Mouse (Mus musculus): ENCODE measurements around the gene Mau2. TPM values are rescaled to one million over a fixed set of nuclear protein-coding genes. Genes with fewer than 3 reads are reported as not detected.
"Not testable (repeated sequence)": the region's sequence is repeated elsewhere in the genome, so short reads cannot be mapped to it uniquely, and the experiment has no call there.

Gene Mau2
- polyA plus RNA-seq, 1 experiment from 2014 or later = 22.7 TPM

GRCm38 (mm10) chr8:69996589-69997285, 45.8 kb downstream of the Mau2 start:
- ATAC-seq (ENCODE audit: low read depth) (no peak; the same call in 1 of the 2 replicates), DNase-seq (no peak)
- no peaks in the 10 kb centered on the region for H3K9me3 ChIP-seq (replicated peaks)
- no peaks in the 10 kb centered on the region for H3K27me3 ChIP-seq
- peak overlapping the region; percentile 83 for H3K9ac ChIP-seq
- peaks cover 16% of the 10 kb centered on the region for H3K36me3 ChIP-seq
- peak overlapping the region; percentile 93 for H3K27ac ChIP-seq
- peak overlapping the region; percentile 90 for H3K4me2 ChIP-seq
- H3K4me1 ChIP-seq (replicated peaks) = peaks cover 54% of the 10 kb centered on the region
- 5% methylated on average over 35 of the region's 35 CpGs for WGBS (ENCODE audit: insufficient replicate concordance)
- H3K4me3 ChIP-seq (replicated peaks) = peak overlapping the region; percentile 64

- WGBS (ENCODE audit: insufficient replicate concordance) = under 1% methylated on average over 76 of the region's 87 CpGs
- peak; percentile 100 for DNase-seq
Measured at GRCm38 (mm10) chr8:69995776-69996588, 46.6 kb downstream of the Mau2 start, which contains the start of gene Gatad2a. Gene Gatad2a (minus strand): TSS chr8:69996384.

DNA sequence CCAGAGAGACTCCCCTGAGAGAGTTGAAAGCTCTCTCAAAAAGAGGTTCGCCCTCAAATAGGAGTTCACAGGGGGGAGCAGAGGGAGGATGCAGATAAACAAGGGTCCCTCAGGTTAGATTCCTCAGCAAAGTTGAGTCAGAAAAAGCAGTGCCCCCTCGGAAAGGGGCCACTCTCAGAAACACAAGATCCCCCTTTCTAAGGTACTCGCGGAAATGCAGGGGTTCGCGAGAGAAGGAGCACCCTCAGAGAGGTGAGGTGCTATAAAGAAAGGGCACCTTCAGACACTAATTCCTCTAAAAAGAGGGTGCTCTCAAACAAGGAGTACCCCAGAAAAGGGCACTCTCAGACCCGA, 47.1 kb downstream of the Mau2 start:
- H3K4me3 ChIP-seq (replicated peaks) = peak overlapping the region; percentile 97
- H3K9ac ChIP-seq = peak overlapping the region; percentile 97
- peak overlapping the region; percentile 92 for H3K4me2 ChIP-seq
- H3K36me3 ChIP-seq = peaks cover 26% of the 10 kb centered on the region
- H3K9me3 ChIP-seq (replicated peaks) = no peaks in the 10 kb centered on the region
- under 1% methylated on average over 7 of the region's 7 CpGs for WGBS (ENCODE audit: insufficient replicate concordance)
- no peaks in the 10 kb centered on the region for H3K27me3 ChIP-seq
- peak overlapping the region; percentile 97 for H3K27ac ChIP-seq
- ATAC-seq (ENCODE audit: low read depth) (no peak), DNase-seq (no peak)
- H3K4me1 ChIP-seq (replicated peaks) = peaks cover 54% of the 10 kb centered on the region

More at GRCm38 (mm10) chr8:69995776-69996588, 46.6 kb downstream of the Mau2 start, which contains the start of gene Gatad2a:
- Histone ChIP-seq H3K9ac (peak within 1 kb of the TSS; percentile 97), H3K27me3 (no peaks in the 10 kb centered on the region), H3K27ac (peak within 1 kb of the TSS; percentile 97), H3K36me3 (peaks cover 21% of the 10 kb centered on the region), H3K4me2 (peak within 1 kb of the TSS; percentile 92), H3K9me3 (replicated peaks) (no peaks in the 10 kb centered on the region), H3K4me3 (replicated peaks) (peak within 1 kb of the TSS; percentile 97), H3K4me1 (replicated peaks) (peaks cover 54% of the 10 kb centered on the region)
- peak; percentile 95 for ATAC-seq (ENCODE audit: low read depth)

- Histone ChIP-seq H3K36me3 (peaks cover 26% of the 10 kb centered on the region), H3K4me1 (replicated peaks) (peaks cover 43% of the 10 kb centered on the region)
- not testable (repeated sequence) for DNase-seq; H3K27me3 ChIP-seq; H3K9ac ChIP-seq; H3K4me3 ChIP-seq (replicated peaks); H3K4me2 ChIP-seq; H3K9me3 ChIP-seq (replicated peaks); H3K27ac ChIP-seq; ATAC-seq (ENCODE audit: low read depth)
- WGBS (ENCODE audit: insufficient replicate concordance) = 83% methylated on average over 7 of the region's 7 CpGs
Measured at GRCm38 (mm10) chr8:69988936-69989335, 53.6 kb downstream of the Mau2 start.

GRCm38 (mm10) chr8:69987744-69988143, 54.8 kb downstream of the Mau2 start:
- Histone ChIP-seq H3K4me3 (replicated peaks) (no peak overlapping the region), H3K36me3 (peaks cover 18% of the 10 kb centered on the region), H3K27ac (no peak overlapping the region), H3K4me1 (replicated peaks) (peaks cover 31% of the 10 kb centered on the region), H3K9me3 (replicated peaks) (no peaks in the 10 kb centered on the region), H3K4me2 (no peak overlapping the region), H3K27me3 (no peaks in the 10 kb centered on the region), H3K9ac (no peak overlapping the region)
- no peak for ATAC-seq (ENCODE audit: low read depth)
- DNase-seq = no peak

GRCm38 (mm10) chr8:69984876-69985553, 57.5 kb downstream of the Mau2 start:
- ATAC-seq (ENCODE audit: low read depth) = no peak
- H3K9me3 ChIP-seq (replicated peaks) = no peaks in the 10 kb centered on the region
- WGBS (ENCODE audit: insufficient replicate concordance) = 68% methylated on average over 2 of the region's 2 CpGs
- no peak for DNase-seq
- H3K27me3 ChIP-seq = no peaks in the 10 kb centered on the region
- H3K4me3 ChIP-seq (replicated peaks) = no peak overlapping the region
- H3K9ac ChIP-seq = no peak overlapping the region
- no peaks in the 10 kb centered on the region for H3K36me3 ChIP-seq
- peaks cover 13% of the 10 kb centered on the region for H3K4me1 ChIP-seq (replicated peaks)
- no peak overlapping the region for H3K27ac ChIP-seq
- H3K4me2 ChIP-seq = no peak overlapping the region

- WGBS (ENCODE audit: insufficient replicate concordance) = 82% methylated on average over 4 of the region's 4 CpGs
- Histone ChIP-seq H3K9me3 (replicated peaks) (no peaks in the 10 kb centered on the region), H3K27me3 (no peaks in the 10 kb centered on the region), H3K9ac (no peak overlapping the region), H3K36me3 (no peaks in the 10 kb centered on the region), H3K4me1 (replicated peaks) (peaks cover 44% of the 10 kb centered on the region), H3K4me3 (replicated peaks) (no peak overlapping the region), H3K4me2 (no peak overlapping the region), H3K27ac (no peak overlapping the region)
- DNase-seq (no peak), ATAC-seq (ENCODE audit: low read depth) (no peak)
Measured at GRCm38 (mm10) chr8:69978456-69978855, 64.1 kb downstream of the Mau2 start.

GRCm38 (mm10) chr8:69974806-69975205, 67.7 kb downstream of the Mau2 start:
- no peaks in the 10 kb centered on the region for H3K36me3 ChIP-seq
- peak overlapping the region; percentile 96 for H3K27ac ChIP-seq
- H3K4me2 ChIP-seq = peak overlapping the region; percentile 98
- no peaks in the 10 kb centered on the region for H3K9me3 ChIP-seq (replicated peaks)
- 42% methylated on average over 5 of the region's 5 CpGs for whole genome bisulfite sequencing (ENCODE audit: insufficient replicate concordance)
- no peaks in the 10 kb centered on the region for H3K27me3 ChIP-seq
- H3K9ac ChIP-seq = peak overlapping the region; percentile 79
- H3K4me1 ChIP-seq (replicated peaks) = peaks cover 75% of the 10 kb centered on the region
- peak overlapping the region; percentile 95 for H3K4me3 ChIP-seq (replicated peaks)
- DNase-seq (no peak), ATAC-seq (ENCODE audit: low read depth) (no peak)

DNA sequence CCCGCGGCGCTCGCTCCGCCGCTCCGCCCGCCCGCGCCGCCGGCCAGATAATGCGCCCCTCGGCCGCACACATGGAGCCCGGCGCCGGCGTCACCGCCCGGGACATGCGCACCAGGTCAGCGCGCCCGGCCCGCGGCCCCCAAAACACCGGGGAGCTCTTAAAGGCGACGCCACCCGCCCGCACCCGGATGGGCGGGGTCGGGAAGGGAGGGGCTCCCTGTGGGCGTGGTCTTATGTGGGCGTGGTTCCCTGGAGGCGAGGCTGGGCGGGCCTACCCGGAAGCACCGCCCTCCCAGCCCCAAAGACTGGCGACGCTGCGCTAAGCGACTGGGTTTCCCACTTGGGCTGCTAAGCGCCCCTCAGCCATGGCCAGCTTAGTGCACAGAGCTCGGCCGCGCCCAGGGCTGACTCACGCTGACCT, 68.3 kb downstream of the Mau2 start:
- peaks cover 75% of the 10 kb centered on the region for H3K4me1 ChIP-seq (replicated peaks)
- peak overlapping the region; percentile 96 for H3K27ac ChIP-seq
- H3K27me3 ChIP-seq = no peaks in the 10 kb centered on the region
- peak; percentile 98 for ATAC-seq (ENCODE audit: low read depth)
- no peaks in the 10 kb centered on the region for H3K9me3 ChIP-seq (replicated peaks)
- peak overlapping the region; percentile 95 for H3K4me3 ChIP-seq (replicated peaks)
- peak overlapping the region; percentile 98 for H3K4me2 ChIP-seq
- peak overlapping the region; percentile 99 for H3K9ac ChIP-seq
- under 1% methylated on average over 50 of the region's 50 CpGs for WGBS (ENCODE audit: insufficient replicate concordance)
- H3K36me3 ChIP-seq = no peaks in the 10 kb centered on the region
- DNase-seq = peak; percentile 95

GRCm38 (mm10) chr8:69973442-69974161, 68.9 kb downstream of the Mau2 start:
- ATAC-seq (ENCODE audit: low read depth) (no peak), DNase-seq (peak; percentile 23)
- peaks cover 70% of the 10 kb centered on the region for H3K4me1 ChIP-seq (replicated peaks)
- H3K9me3 ChIP-seq (replicated peaks) = no peaks in the 10 kb centered on the region
- peak overlapping the region; percentile 99 for H3K9ac ChIP-seq
- H3K4me2 ChIP-seq = peak overlapping the region; percentile 98
- no peaks in the 10 kb centered on the region for H3K27me3 ChIP-seq
- H3K36me3 ChIP-seq = no peaks in the 10 kb centered on the region
- under 1% methylated on average over 68 of the region's 68 CpGs for WGBS (ENCODE audit: insufficient replicate concordance)
- peak overlapping the region; percentile 95 for H3K4me3 ChIP-seq (replicated peaks)
- H3K27ac ChIP-seq = peak overlapping the region; percentile 96

All from liver, embryonic 13.5 days (tissue).